Mouse (Mus musculus): ENCODE data around the gene Zfp978. TPM values are rescaled to one million over a fixed set of nuclear protein-coding genes. Genes with fewer than 3 reads are reported as not detected.
"Not testable (repeated sequence)": the region's sequence is repeated elsewhere in the genome, so short reads cannot be mapped to it uniquely, and the experiment has no call there.

Zfp978 gene
- polyA plus RNA-seq, 1 experiment from 2014 or later: 0.20 TPM

GRCm38 (mm10) chr4:147401736-147402506 lies 40.8 kb downstream of the Zfp978 start:
- H3K4me1 ChIP-seq (replicated peaks; ENCODE audit: control insufficient read depth, insufficient read depth, low read length); H3K27me3 ChIP-seq (ENCODE audit: control insufficient read depth, insufficient read depth, low read length); DNase-seq (ENCODE audit: low spot score); H3K36me3 ChIP-seq (ENCODE audit: control insufficient read depth, insufficient read depth, low read length); H3K4me2 ChIP-seq (ENCODE audit: low read depth, low read length, severe bottlenecking); H3K27ac ChIP-seq (ENCODE audit: low read depth, low read length); H3K4me3 ChIP-seq (ENCODE audit: low read depth, low read length); H3K9ac ChIP-seq (ENCODE audit: low read length); ATAC-seq (replicated peaks; ENCODE audit: low FRiP score): not testable (repeated sequence)
- peaks cover 37% of the 10 kb centered on the region for H3K9me3 ChIP-seq (ENCODE audit: control insufficient read depth, low read length)
- WGBS: 83% methylated on average over 17 of the region's 17 CpGs

GRCm38 (mm10) chr4:147402507-147402890 lies 41.4 kb downstream of the Zfp978 start:
- not testable (repeated sequence) for H3K27me3 ChIP-seq (ENCODE audit: control insufficient read depth, insufficient read depth, low read length); H3K36me3 ChIP-seq (ENCODE audit: control insufficient read depth, insufficient read depth, low read length); H3K4me3 ChIP-seq (ENCODE audit: low read depth, low read length); H3K27ac ChIP-seq (ENCODE audit: low read depth, low read length); H3K9ac ChIP-seq (ENCODE audit: low read length); ATAC-seq (replicated peaks; ENCODE audit: low FRiP score); H3K4me1 ChIP-seq (replicated peaks; ENCODE audit: control insufficient read depth, insufficient read depth, low read length); DNase-seq (ENCODE audit: low spot score); H3K4me2 ChIP-seq (ENCODE audit: low read depth, low read length, severe bottlenecking)
- H3K9me3 ChIP-seq (ENCODE audit: control insufficient read depth, low read length): peaks cover 33% of the 10 kb centered on the region
- WGBS: 29% methylated on average over 1 of the region's 1 CpGs

- not testable (repeated sequence) for ATAC-seq (replicated peaks; ENCODE audit: low FRiP score); H3K27ac ChIP-seq (ENCODE audit: low read depth, low read length); H3K4me3 ChIP-seq (ENCODE audit: low read depth, low read length); H3K36me3 ChIP-seq (ENCODE audit: control insufficient read depth, insufficient read depth, low read length); H3K27me3 ChIP-seq (ENCODE audit: control insufficient read depth, insufficient read depth, low read length); H3K4me2 ChIP-seq (ENCODE audit: low read depth, low read length, severe bottlenecking); H3K9ac ChIP-seq (ENCODE audit: low read length); H3K4me1 ChIP-seq (replicated peaks; ENCODE audit: control insufficient read depth, insufficient read depth, low read length); DNase-seq (ENCODE audit: low spot score)
- 92% methylated on average over 6 of the region's 6 CpGs for WGBS
- H3K9me3 ChIP-seq (ENCODE audit: control insufficient read depth, low read length): peaks cover 27% of the 10 kb centered on the region
Measured at GRCm38 (mm10) chr4:147403509-147403908, 42.4 kb downstream of the Zfp978 start.

- H3K9me3 ChIP-seq (ENCODE audit: control insufficient read depth, low read length): peaks cover 29% of the 10 kb centered on the region
- H3K4me2 ChIP-seq (ENCODE audit: low read depth, low read length, severe bottlenecking); H3K4me1 ChIP-seq (replicated peaks; ENCODE audit: control insufficient read depth, insufficient read depth, low read length); H3K9ac ChIP-seq (ENCODE audit: low read length); H3K27me3 ChIP-seq (ENCODE audit: control insufficient read depth, insufficient read depth, low read length); H3K4me3 ChIP-seq (ENCODE audit: low read depth, low read length); H3K27ac ChIP-seq (ENCODE audit: low read depth, low read length); DNase-seq (ENCODE audit: low spot score); H3K36me3 ChIP-seq (ENCODE audit: control insufficient read depth, insufficient read depth, low read length): not testable (repeated sequence)
- ATAC-seq (replicated peaks; ENCODE audit: low FRiP score): peak; percentile 14; the same call in 1 of the 2 replicates
- 75% methylated on average over 5 of the region's 6 CpGs for WGBS
Measured at GRCm38 (mm10) chr4:147403931-147404913, 43.1 kb downstream of the Zfp978 start.

- no peak overlapping the region for H3K27ac ChIP-seq (ENCODE audit: low read depth, low read length)
- H3K9ac ChIP-seq (ENCODE audit: low read length): peak overlapping the region; percentile 62
- ATAC-seq (replicated peaks; ENCODE audit: low FRiP score): peak; percentile 92
- peak overlapping the region; percentile 33 for H3K4me3 ChIP-seq (ENCODE audit: low read depth, low read length)
- peaks cover 22% of the 10 kb centered on the region for H3K9me3 ChIP-seq (ENCODE audit: control insufficient read depth, low read length)
- no peaks in the 10 kb centered on the region for H3K36me3 ChIP-seq (ENCODE audit: control insufficient read depth, insufficient read depth, low read length)
- no peaks in the 10 kb centered on the region for H3K4me1 ChIP-seq (replicated peaks; ENCODE audit: control insufficient read depth, insufficient read depth, low read length)
- under 1% methylated on average over 32 of the region's 75 CpGs for WGBS
- no peaks in the 10 kb centered on the region for H3K27me3 ChIP-seq (ENCODE audit: control insufficient read depth, insufficient read depth, low read length)
- peak; percentile 84 for DNase-seq (ENCODE audit: low spot score)
- H3K4me2 ChIP-seq (ENCODE audit: low read depth, low read length, severe bottlenecking): peak overlapping the region; percentile 60
Measured at GRCm38 (mm10) chr4:147406735-147407462, 45.8 kb downstream of the Zfp978 start.

GRCm38 (mm10) chr4:147407463-147407822 lies 46.3 kb downstream of the Zfp978 start:
- Histone ChIP-seq H3K27ac (ENCODE audit: low read depth, low read length) (no peak overlapping the region), H3K4me1 (replicated peaks; ENCODE audit: control insufficient read depth, insufficient read depth, low read length) (no peaks in the 10 kb centered on the region), H3K36me3 (ENCODE audit: control insufficient read depth, insufficient read depth, low read length) (no peaks in the 10 kb centered on the region), H3K4me2 (ENCODE audit: low read depth, low read length, severe bottlenecking) (peak overlapping the region; percentile 60), H3K9me3 (ENCODE audit: control insufficient read depth, low read length) (peaks cover 18% of the 10 kb centered on the region), H3K4me3 (ENCODE audit: low read depth, low read length) (peak overlapping the region; percentile 33), H3K27me3 (ENCODE audit: control insufficient read depth, insufficient read depth, low read length) (no peaks in the 10 kb centered on the region), H3K9ac (ENCODE audit: low read length) (peak overlapping the region; percentile 62)
- WGBS: 1% methylated on average over 13 of the region's 13 CpGs
- no peak for DNase-seq (ENCODE audit: low spot score)
- peak; percentile 49 for ATAC-seq (replicated peaks; ENCODE audit: low FRiP score)

GRCm38 (mm10) chr4:147416365-147416764 lies 55.3 kb downstream of the Zfp978 start:
- H3K9me3 ChIP-seq (ENCODE audit: control insufficient read depth, low read length): peaks cover 25% of the 10 kb centered on the region; the same call in 1 of the 2 replicates

GRCm38 (mm10) chr4:147417157-147417778 lies 56.2 kb downstream of the Zfp978 start:
- Histone ChIP-seq H3K36me3 (ENCODE audit: control insufficient read depth, insufficient read depth, low read length) (no peaks in the 10 kb centered on the region), H3K4me2 (ENCODE audit: low read depth, low read length, severe bottlenecking) (no peak overlapping the region), H3K27ac (ENCODE audit: low read depth, low read length) (no peak overlapping the region), H3K4me1 (replicated peaks; ENCODE audit: control insufficient read depth, insufficient read depth, low read length) (no peaks in the 10 kb centered on the region), H3K9ac (ENCODE audit: low read length) (no peak overlapping the region), H3K4me3 (ENCODE audit: low read depth, low read length) (no peak overlapping the region), H3K9me3 (ENCODE audit: control insufficient read depth, low read length) (peaks cover 30% of the 10 kb centered on the region; the same call in 1 of the 2 replicates), H3K27me3 (ENCODE audit: control insufficient read depth, insufficient read depth, low read length) (no peaks in the 10 kb centered on the region)
- peak; percentile 16 for ATAC-seq (replicated peaks; ENCODE audit: low FRiP score)
- whole genome bisulfite sequencing: 57% methylated on average over 8 of the region's 8 CpGs
- peak; percentile 49 for DNase-seq (ENCODE audit: low spot score)

More at GRCm38 (mm10) chr4:147416365-147416764, 55.3 kb downstream of the Zfp978 start:
- peak; percentile 51 for DNase-seq (ENCODE audit: low spot score)
- not testable (repeated sequence) for H3K9ac ChIP-seq (ENCODE audit: low read length); H3K36me3 ChIP-seq (ENCODE audit: control insufficient read depth, insufficient read depth, low read length); H3K4me1 ChIP-seq (replicated peaks; ENCODE audit: control insufficient read depth, insufficient read depth, low read length); H3K27ac ChIP-seq (ENCODE audit: low read depth, low read length); H3K27me3 ChIP-seq (ENCODE audit: control insufficient read depth, insufficient read depth, low read length); H3K4me3 ChIP-seq (ENCODE audit: low read depth, low read length); ATAC-seq (replicated peaks; ENCODE audit: low FRiP score); H3K4me2 ChIP-seq (ENCODE audit: low read depth, low read length, severe bottlenecking)
- 75% methylated on average over 1 of the region's 1 CpGs for WGBS

Data from forebrain, embryonic 11.5 days (tissue).